Comparison of ENCODE assay signal across 8 mouse cellular contexts in the genomic region with DNA sequence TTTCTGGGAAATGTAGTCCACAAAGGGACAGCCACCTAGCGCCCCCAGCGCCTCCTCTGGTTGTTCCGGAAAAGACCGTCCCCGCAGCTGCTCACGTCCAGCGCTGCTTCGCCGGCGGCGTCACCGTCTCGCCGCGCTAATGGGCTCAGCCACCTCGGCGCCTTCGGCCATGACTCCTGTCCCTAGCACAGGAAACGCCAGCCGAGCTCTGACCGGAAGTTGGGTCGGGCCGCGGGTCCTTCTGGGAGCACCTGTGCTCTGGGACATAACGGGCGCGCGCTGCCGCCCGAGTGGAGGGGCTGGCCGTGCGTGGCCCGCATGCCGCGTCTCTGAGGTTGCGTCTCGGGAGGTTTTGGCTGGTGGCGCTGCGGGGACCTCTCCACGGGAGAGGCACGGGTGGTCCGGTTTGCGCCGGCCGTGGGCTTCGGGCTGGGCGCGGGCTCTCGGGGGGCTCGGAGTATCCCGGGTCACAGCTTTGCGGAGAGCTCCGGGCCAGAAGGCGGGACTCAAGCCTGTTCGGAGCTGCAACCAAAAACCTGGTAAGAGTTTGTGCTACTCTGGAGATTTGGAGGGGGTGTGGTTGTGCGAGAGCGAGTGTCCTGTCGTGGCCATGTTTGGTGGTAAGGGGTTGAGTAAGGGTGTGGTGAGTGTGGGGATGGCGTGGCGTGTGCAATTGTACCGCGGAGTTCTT. TPM values are rescaled to one million over a fixed set of nuclear protein-coding genes. Genes with fewer than 3 reads are reported as not detected.
A peak's percentile ranks its signal among the peaks of the same experiment; 100 is the strongest.
DNase-seq lines count a peak whose midpoint lies in the region; ATAC-seq and TF ChIP-seq lines count a peak whose summit lies in the region.

A gene (plus strand): TSS at position 266 of the 691 bp plus-strand sequence.

- DNase-seq in WW6 (ENCODE audit: low read depth, low spot score), result peak; percentile 66
- DNase-seq in cerebellum, postnatal 4 days (ENCODE audit: low spot score in 2 of 2), result peak; percentile 85 to 93
- DNase-seq in gastrocnemius, adult 2 months, result peak; percentile 96
- peak; percentile 95 for DNase-seq in hindbrain, postnatal 0 days (ENCODE audit: low spot score)
- peak; percentile 88 for DNase-seq in left cerebral cortex, adult 2 months (ENCODE audit: extremely low spot score in 1 of 2, low spot score in 2 of 2)
- peak; percentile 88 to 94 for DNase-seq in right cerebral cortex, adult 2 months (ENCODE audit: low spot score in 2 of 2)
- peak; percentile 95 for DNase-seq in urinary bladder, postnatal 14 days (ENCODE audit: low spot score)

- WGBS in hindbrain, postnatal 0 days, result under 1% methylated on average over 62 of the region's 62 CpGs

- TF ChIP-seq CTCF in gastrocnemius, adult 2 months (IDR thresholded peaks at IDR 0.05), result peak; percentile 67
- peak; percentile 78 for TF ChIP-seq CTCF in hindbrain, postnatal 0 days (IDR thresholded peaks at IDR 0.05; ENCODE audit: low read depth)
- TF ChIP-seq CTCF in left cerebral cortex, adult 2 months (IDR thresholded peaks at IDR 0.05), result peak; percentile 71

- peak within 1 kb of the TSS; percentile 99 for H3K27ac ChIP-seq in gastrocnemius, adult 2 months
- H3K27ac ChIP-seq in hindbrain, postnatal 0 days, result peak within 1 kb of the TSS; percentile 89
- H3K27ac ChIP-seq in left cerebral cortex, adult 2 months, result peak within 1 kb of the TSS; percentile 81

- H3K4me2 ChIP-seq in hindbrain, postnatal 0 days (ENCODE audit: low read depth, low read length), result peak within 1 kb of the TSS; percentile 70

- ATAC-seq in hindbrain, postnatal 0 days, result peak; percentile 97
- peak; percentile 97 for ATAC-seq in megakaryocyte, adult 5-6 weeks (ENCODE audit: poor library complexity, severe bottlenecking)

- H3K9me3 ChIP-seq in hindbrain, postnatal 0 days (ENCODE audit: low read length), result no peaks in the 10 kb centered on the region

- intact Hi-C loops in gastrocnemius, adult 2 months (cut with DNase I), result loop anchor here (2.0 to 5.0 kb wide), 2 partner anchors 29 to 77 kb away; a partner anchor contains a TSS
- intact Hi-C loops in left cerebral cortex, adult 2 months (cut with DNase I), result loop anchor here (2.0 kb wide), 2 partner anchors 29 to 165 kb away; a partner anchor contains a TSS

- peak within 1 kb of the TSS; percentile 96 for H3K4me3 ChIP-seq in gastrocnemius, adult 2 months
- peak within 1 kb of the TSS; percentile 82 for H3K4me3 ChIP-seq in hindbrain, postnatal 0 days (ENCODE audit: low read length)
- peak within 1 kb of the TSS; percentile 92 for H3K4me3 ChIP-seq in left cerebral cortex, adult 2 months

- peaks cover 10% of the 10 kb centered on the region; the same call in 1 of the 2 replicates for H3K36me3 ChIP-seq in hindbrain, postnatal 0 days (ENCODE audit: insufficient read depth, low read length)

- no peaks in the 10 kb centered on the region for H3K27me3 ChIP-seq in hindbrain, postnatal 0 days (ENCODE audit: insufficient read depth, low read length)

- peak within 1 kb of the TSS; percentile 68 for H3K9ac ChIP-seq in hindbrain, postnatal 0 days (replicated peaks; ENCODE audit: low read length)

- peaks cover 5% of the 10 kb centered on the region; the same call in 1 of the 2 replicates for H3K4me1 ChIP-seq in hindbrain, postnatal 0 days (ENCODE audit: insufficient read depth, low read length)

RNA-seq across cellular contexts. Expression of the gene that starts here (rescaled TPM):
- 10 to 100 TPM; 12.8 to 16.1 TPM for total RNA-seq in gastrocnemius, adult 2 months (2021)
- 6.4 and 6.7 TPM in 2 replicates for total RNA-seq in hindbrain, postnatal 0 days (2014; rRNA removed)
- polyA plus RNA-seq in hindbrain, postnatal 0 days (2015; fragmentation: Nextera tagmentation; extraction: Ambion mirVana), result 2.8 and 3.5 TPM in 2 replicates
- 1 to 10 TPM; 3.6 to 3.9 TPM for total RNA-seq in left cerebral cortex, adult 2 months (2021)
- total RNA-seq in megakaryocyte, adult 5-6 weeks (2015), result 4.9 and 7.0 TPM in 2 replicates
- total RNA-seq in megakaryocyte, adult 5-6 weeks (2017), result 14.6 and 15.1 TPM in 2 replicates

Comparison
In these comparisons a context has a peak if more than half of its experiments do, and no peak if none do; other contexts are left out.
1. Peak in every context shown above with its lines: DNase-seq, ATAC-seq, H3K4me3 ChIP-seq and H3K27ac ChIP-seq.